ENCODE assay signal across 16 mouse cellular contexts in the genomic region with DNA sequence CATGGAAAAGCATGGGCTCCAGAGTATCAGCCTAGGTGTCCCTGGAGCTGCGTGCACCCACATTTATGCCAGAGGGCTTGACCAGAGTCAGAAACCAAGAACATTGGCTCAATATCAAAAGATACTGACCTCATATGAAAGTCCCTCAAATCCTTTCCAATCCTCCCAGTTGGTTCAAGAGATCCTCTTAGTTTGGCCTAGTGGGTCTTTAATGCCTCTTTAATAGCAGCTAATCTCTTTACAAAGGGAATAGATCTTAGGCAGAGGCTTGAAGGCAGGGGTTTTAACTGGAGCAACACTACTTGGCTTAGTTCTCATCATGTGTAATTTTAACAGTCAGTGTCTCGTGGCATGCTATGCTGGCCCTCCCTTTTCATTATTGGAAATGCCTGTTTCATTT.
"Had no signal": no experiment of that assay in that cellular context is flagged by ENCODE, and none has a peak within 500 bp of the region (broad histone marks: within the 10 kb centered on the region; RNA-seq: fewer than 3 reads in every experiment).

No protein-coding gene starts in this region.

- DNase-seq: lung, adult 18-20 months; lung, embryonic 14.5 days; lung, postnatal 10 days; lung, postnatal 4 days; midbrain, embryonic 14.5 days; right cerebral cortex, postnatal 14 days; thymus, adult 2 months; thymus, postnatal 25 days; thymus, postnatal 4 days had no signal

- H3K27ac ChIP-seq: midbrain, embryonic 10.5 days; midbrain, embryonic 12.5 days; neural tube, embryonic 13.5 days; neural tube, embryonic 15.5 days; stomach, embryonic 15.5 days; stomach, postnatal 0 days had no signal

- H3K9me3 ChIP-seq: midbrain, embryonic 10.5 days; midbrain, embryonic 12.5 days; neural tube, embryonic 13.5 days; neural tube, embryonic 15.5 days had no signal

- H3K4me3 ChIP-seq: midbrain, embryonic 10.5 days; midbrain, embryonic 12.5 days; myocyte; neural tube, embryonic 13.5 days; neural tube, embryonic 15.5 days; stomach, embryonic 15.5 days had no signal

- H3K27me3 ChIP-seq: midbrain, embryonic 12.5 days; neural tube, embryonic 13.5 days; stomach, embryonic 15.5 days had no signal

- H3K36me3 ChIP-seq: midbrain, embryonic 10.5 days; midbrain, embryonic 12.5 days; neural tube, embryonic 13.5 days; neural tube, embryonic 15.5 days; stomach, embryonic 15.5 days had no signal
